Mouse (Mus musculus) brain, embryonic 18.5 days (tissue): Measurements from ENCODE around the gene Mmp19.

Experiments used
- DNase-seq: peaks from one replicate; pipeline ENCODE4 v3.0.0-alpha.2; 2012; ENCODE audit warnings: low read depth, low spot score

The Mmp19 gene

GRCm38 (mm10) chr10:128790398-128791124, at the start of gene Mmp19:
Gene Mmp19, plus strand, starts transcription at chr10:128790910.
- DNase-seq = no peak

- no peak for DNase-seq
These were observed 48.1 kb upstream of the Mmp19 start for GRCm38 (mm10) chr10:128742616-128743015.

GRCm38 (mm10) chr10:128743235-128743634, 47.5 kb upstream of the Mmp19 start:
- DNase-seq = no peak

- DNase-seq = no peak
These were observed 46.9 kb upstream of the Mmp19 start for GRCm38 (mm10) chr10:128743791-128744191.

- no peak for DNase-seq
These were observed 46.5 kb upstream of the Mmp19 start for GRCm38 (mm10) chr10:128744211-128744610.

GRCm38 (mm10) chr10:128744680-128745601, 45.8 kb upstream of the Mmp19 start, which contains the start of gene Dgka:
Gene Dgka, minus strand, starts transcription at chr10:128744855.
- no peak for DNase-seq

- no peak for DNase-seq
These were observed 44.6 kb upstream of the Mmp19 start for GRCm38 (mm10) chr10:128745946-128746613.

- DNase-seq = no peak
These were observed 43.6 kb upstream of the Mmp19 start for GRCm38 (mm10) chr10:128746972-128747645.

GRCm38 (mm10) chr10:128747646-128748251, 43.0 kb upstream of the Mmp19 start, which contains the start of gene Pym1:
Gene Pym1, plus strand, starts transcription at chr10:128747889.
- DNase-seq = no peak

GRCm38 (mm10) chr10:128748252-128748864, 42.4 kb upstream of the Mmp19 start:
- peak; percentile 89 for DNase-seq

- no peak for DNase-seq
These were observed 17.8 kb upstream of the Mmp19 start for GRCm38 (mm10) chr10:128772895-128773294.

GRCm38 (mm10) chr10:128773685-128774084, 17.0 kb upstream of the Mmp19 start:
- DNase-seq = no peak

- no peak for DNase-seq
These were observed 12.3 kb upstream of the Mmp19 start for GRCm38 (mm10) chr10:128778441-128778840.

GRCm38 (mm10) chr10:128779011-128779795, 11.5 kb upstream of the Mmp19 start:
- DNase-seq = no peak

GRCm38 (mm10) chr10:128780200-128780599, 10.5 kb upstream of the Mmp19 start:
- DNase-seq = no peak

GRCm38 (mm10) chr10:128792041-128792440, 1.3 kb downstream of the Mmp19 start:
- DNase-seq = no peak

GRCm38 (mm10) chr10:128793258-128793657, 2.5 kb downstream of the Mmp19 start:
- DNase-seq = no peak

GRCm38 (mm10) chr10:128794391-128794790, 3.7 kb downstream of the Mmp19 start:
- DNase-seq = no peak

GRCm38 (mm10) chr10:128795581-128795980, 4.9 kb downstream of the Mmp19 start:
- no peak for DNase-seq

GRCm38 (mm10) chr10:128798676-128799075, 8.0 kb downstream of the Mmp19 start:
- no peak for DNase-seq
